Mouse (Mus musculus) adrenal gland, postnatal 36 days (tissue): ENCODE data around the gene Atxn2. TPM values are rescaled to one million over a fixed set of nuclear protein-coding genes. Genes with fewer than 3 reads are reported as not detected.

Source experiments
- DNase-seq, 2 experiments: peaks; one replicate each; pipeline ENCODE4 v3.0.0; 2021; ENCODE audit warnings: mixed read lengths in 1 of 2
- total RNA-seq, 2 experiments: library from RNA; stranded (reverse); gene quantifications; 2 replicates each; pipeline ENCODE4 v1.2.3; 2021

Gene Atxn2
- total RNA-seq, 2 experiments from 2014 or later: 158 to 166 TPM

- DNase-seq: no peak
These were observed 104.8 kb downstream of the Atxn2 start for GRCm38 (mm10) chr5:121815867-121816380.

DNA sequence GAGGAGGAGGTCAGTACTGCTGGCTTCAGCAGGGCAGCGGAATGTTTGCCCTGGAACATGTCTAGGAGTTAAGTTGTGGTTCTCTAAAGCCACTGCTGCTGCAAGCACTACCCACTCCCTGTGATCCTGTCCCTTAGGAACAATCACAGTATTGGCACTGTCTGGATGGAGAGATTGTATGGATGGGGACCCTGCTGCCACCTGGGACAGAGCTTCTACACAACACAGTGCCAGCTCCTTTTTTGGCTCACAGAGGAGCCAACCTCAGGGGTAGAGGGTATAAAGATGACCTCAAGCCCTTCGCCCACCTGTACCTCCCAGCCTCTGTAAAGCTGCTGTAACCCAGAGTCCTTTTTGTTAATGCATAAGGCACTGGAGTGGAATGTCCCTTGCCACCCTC, 105.5 kb downstream of the Atxn2 start:
- no peak for DNase-seq

DNA sequence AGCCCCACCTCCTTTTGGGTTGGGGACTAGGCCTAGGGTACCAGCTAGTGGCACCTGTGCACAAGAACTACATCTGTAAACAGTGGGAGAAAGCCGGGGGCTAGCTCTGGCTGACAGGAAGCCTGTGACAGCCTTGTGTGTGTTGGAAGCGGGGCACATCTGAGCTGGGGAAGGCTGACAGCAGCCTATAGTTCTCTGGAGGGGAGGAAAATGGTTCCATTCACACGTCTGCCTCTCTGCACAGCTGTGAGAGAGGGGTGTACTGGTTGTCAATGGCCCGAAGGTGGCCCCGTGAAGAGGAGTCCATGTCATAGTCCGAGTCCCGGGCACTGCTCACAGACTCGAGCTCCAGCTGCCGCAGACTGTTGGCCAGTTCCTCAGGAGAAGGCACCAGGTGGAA, 106.4 kb downstream of the Atxn2 start:
- DNase-seq: no peak

GRCm38 (mm10) chr5:121818401-121818800, 107.3 kb downstream of the Atxn2 start:
- no peak for DNase-seq

DNA sequence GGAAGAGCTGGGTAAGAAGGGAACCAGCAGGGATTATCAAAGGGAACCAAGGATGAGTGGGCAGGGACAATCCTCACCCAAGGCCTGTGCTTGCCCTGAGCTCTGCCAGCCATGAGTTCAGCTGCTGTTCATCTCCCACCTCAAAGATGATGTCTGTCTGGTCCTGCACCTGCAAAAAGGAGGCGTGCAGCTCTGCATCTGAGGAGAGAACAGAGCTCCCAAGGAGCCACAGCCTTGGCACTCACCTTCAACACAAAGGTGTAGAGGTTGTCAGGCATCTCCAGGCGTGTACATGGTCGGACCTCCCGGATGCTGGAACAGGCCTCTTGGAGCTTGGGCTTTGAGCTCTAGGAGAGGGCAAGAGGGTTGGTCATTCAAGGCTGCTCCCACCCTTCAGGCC, 107.7 kb downstream of the Atxn2 start:
- DNase-seq: no peak

- no peak for DNase-seq
These were observed 108.4 kb downstream of the Atxn2 start for GRCm38 (mm10) chr5:121819559-121819958.

GRCm38 (mm10) chr5:121820161-121820560, 109.0 kb downstream of the Atxn2 start:
- DNase-seq: no peak

GRCm38 (mm10) chr5:121820657-121821056, 109.5 kb downstream of the Atxn2 start:
- DNase-seq: no peak

- DNase-seq: no peak
These were observed 110.0 kb downstream of the Atxn2 start for GRCm38 (mm10) chr5:121821116-121821515.

GRCm38 (mm10) chr5:121821552-121821951, 110.4 kb downstream of the Atxn2 start:
- DNase-seq: no peak

GRCm38 (mm10) chr5:121822786-121823505, 111.8 kb downstream of the Atxn2 start:
- DNase-seq: no peak

- DNase-seq: no peak
These were observed 112.5 kb downstream of the Atxn2 start for GRCm38 (mm10) chr5:121823668-121824067.

- peak; percentile 50 to 66 for DNase-seq
These were observed 113.0 kb downstream of the Atxn2 start for GRCm38 (mm10) chr5:121824121-121824520.

GRCm38 (mm10) chr5:121825606-121826005, 114.5 kb downstream of the Atxn2 start:
- no peak for DNase-seq

DNA sequence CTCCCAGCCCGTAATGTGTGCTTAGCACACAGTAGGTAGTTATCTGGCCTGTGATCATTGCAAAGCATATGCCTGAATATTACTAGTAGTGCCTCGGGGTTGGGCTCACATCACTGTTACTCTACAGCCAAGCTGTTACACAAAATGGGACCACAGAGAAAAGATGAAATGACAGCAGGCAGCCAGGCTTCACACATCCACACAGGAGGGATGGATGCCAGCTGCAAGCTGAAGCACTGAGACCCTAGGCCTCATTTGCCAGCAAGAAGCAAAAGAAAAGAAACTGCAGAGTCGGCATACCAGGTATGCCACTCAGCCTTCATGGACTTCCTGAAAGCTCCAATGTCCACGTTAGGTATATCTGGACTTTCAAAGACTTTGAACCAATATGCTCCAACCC, 116.7 kb downstream of the Atxn2 start:
- no peak for DNase-seq

DNA sequence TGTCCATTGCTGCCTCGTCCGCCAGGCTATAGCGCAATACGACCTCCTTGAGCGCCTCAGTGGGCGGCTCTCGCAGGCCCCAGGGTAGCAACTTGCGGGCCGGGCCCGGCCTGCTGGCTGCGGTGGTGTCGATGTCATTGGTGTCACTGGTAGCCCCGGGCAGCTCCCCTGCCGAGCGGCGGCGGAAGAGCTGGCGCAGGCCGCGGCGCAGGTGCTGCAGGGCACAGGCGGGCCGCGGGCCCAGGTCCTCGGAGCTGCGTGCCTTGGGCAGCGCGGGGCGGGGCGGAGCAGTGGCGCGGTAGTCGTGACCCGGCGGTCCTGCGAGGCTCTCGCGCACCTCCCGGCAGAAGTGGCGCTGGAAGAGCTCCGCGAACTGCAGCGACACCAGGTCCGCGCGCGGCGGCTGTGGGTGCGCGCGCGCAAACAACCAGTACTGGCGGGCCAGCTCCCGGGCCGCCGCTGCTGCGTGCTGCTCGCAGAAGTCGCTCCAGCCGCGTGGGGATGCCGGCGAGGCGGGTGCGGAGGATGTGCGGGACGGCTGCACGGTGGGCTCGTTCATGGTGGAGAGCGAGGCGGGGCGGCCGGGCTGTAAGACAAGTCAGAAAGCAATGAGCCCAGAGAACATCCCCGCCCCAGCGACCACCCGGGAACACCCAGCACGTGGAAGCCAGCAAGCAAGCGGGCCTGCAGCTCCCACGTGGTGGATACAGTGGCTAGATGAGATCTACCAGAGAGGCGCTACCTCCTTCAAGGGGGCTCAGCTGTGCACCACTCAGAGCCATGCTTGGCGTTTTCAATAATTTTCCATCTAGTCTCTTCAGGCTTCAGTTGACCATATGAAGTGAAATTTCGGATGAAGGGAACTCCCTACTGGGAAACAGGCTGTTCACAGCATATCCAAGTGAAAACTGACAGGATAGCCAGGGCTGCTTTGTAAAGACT, 117.6 kb downstream of the Atxn2 start:
- peak in 1 of 2 experiments; percentile 55 for DNase-seq

DNA sequence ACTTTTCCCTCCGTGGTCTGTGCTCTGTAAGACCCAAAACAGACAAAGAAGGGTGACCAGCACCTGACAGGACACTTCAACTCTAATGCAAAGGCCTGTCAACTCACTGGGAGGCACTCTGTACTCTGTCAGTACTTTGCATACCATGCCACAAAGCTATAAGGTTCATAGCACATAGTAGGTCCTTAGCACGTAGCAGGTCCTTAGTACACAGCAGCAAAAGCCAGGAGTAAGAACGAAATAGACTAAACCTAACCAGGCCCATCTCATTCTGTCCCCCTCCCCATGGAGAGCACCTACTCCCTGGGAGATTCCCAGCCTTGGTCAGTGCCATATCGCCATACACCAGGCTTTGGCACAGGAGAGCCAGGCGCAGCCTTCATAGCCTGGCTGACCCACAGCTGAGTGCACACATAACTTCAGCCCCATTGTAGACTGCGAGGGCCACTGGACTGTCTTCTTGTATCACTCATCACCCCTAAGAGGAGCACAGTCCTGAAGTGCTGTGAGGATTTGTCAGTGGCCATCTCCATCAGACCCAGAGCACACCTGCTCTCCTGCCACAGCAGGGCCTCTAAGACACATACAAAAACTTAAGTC, 120.0 kb downstream of the Atxn2 start:
- DNase-seq: no peak

DNA sequence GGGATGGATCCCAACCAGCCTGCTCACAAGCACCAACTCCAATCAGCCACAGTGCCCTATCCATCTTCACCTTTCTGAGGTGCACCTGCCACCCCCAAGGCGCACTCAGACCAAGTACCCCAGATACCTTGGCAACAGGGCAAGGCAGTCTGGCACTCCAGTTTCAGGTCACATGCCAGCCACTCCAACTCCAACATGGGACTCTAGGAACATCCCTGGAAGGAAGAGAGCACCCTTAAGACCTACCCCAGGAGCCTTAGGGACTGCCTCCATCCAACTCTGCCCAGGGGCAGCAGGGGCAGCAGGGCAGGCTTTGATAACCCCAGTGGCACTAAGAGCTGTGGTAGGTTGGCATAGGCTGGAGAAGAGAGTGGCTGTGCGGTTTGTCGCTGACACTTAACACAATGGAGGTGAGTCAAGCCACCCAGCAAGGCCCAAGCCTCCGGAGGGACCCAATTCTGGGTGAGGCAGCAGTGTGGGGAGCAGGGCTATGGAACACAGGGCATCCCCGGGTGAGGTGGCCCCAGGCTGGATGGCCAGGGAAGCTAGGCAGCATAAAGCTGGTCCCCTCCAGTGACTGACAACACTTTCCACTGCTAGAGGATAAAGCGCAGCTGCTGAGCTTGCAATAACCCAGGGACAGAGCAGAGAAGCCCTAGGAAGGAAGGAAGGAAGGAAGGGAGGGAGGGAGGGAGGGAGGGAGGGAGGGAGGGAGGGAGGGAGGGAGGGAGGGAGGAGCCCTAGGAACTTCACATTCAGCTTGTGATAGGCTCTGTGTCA, 121.4 kb downstream of the Atxn2 start:
- no peak for DNase-seq

DNA sequence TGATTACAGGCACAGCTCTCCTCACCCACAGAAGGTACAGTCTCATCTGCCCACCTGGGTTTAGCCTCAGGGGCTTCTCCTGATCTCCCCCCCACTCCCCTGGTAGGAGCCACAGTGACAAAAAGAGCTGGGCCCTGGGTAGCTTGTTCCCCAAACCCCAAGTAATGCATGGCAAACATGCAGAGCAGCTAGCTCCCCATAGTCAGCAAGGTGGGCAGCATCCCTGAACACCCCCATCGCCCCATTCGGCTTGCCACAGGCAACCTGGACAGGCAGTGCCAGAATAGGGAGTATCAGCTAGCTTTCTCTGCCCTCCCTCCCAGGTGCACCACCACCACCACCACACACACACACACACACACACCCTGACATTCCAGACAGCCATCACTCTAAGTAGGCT, 122.0 kb downstream of the Atxn2 start:
- no peak for DNase-seq

DNA sequence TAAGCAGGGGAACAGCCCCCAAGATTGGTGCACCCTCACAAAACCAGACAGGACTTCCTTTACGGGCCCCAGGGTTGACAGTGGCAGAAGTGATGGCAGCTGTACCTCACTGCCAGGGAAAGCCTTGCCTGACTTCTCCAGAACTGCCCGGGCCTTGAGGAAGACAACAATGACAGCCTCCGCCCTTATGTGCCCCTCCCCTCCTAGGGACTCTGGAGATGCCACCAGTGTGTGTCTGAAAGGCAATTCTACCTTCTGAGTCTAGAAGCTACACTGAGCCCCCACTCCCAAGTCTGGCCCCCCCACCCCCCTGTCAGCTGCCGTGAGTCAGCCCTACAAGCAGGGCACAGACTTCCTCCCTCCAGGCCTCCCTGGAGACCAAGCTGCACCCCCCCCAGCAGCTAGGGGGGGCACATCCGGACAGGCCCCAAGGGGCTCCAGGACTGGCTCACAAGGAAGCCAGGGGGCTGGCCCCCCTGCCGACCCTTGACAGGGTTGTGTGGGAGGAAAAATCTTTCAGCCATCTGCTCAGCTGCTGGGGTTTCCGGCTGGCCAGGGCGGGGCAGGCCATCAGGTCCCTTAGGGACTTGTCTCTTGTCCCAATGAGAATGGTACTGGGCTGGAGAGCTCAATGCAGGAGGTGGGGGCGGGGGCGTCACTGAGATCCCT, 122.6 kb downstream of the Atxn2 start:
- peak; percentile 75 to 86 for DNase-seq

DNA sequence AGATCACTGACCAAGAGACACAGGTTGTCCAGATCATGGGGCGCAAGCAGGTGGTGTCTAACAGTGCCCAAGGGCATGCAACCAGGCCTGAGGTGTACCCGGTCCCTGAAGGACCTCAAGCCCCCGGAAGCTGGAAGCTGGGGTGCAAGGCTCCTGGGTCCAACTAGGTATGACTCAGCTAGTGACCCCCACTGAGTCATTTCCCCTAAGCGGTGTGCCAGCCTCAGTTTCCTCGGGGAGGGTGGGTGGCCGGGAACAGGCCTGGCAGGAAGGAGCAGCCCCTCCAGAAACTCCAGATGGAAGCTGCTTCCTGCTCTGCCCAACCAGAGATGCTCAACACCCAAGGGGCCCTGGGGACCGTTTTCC, 123.1 kb downstream of the Atxn2 start:
- DNase-seq: no peak
